Mouse (Mus musculus) bone marrow, adult 2 months (tissue): ENCODE data around the gene Trak1.

Experiments
- CTCF ChIP-seq: fragments of 200-500 bp; IDR thresholded peaks from 2 replicates; pipeline ENCODE4 v1.5.1; 2011; ENCODE audit warnings: low read length, control low read depth; ENCODE audit not compliant: control insufficient read depth, insufficient read depth
- POLR2A ChIP-seq: fragments of 200-500 bp; IDR thresholded peaks from 2 replicates; pipeline ENCODE4 v1.6.1; 2011; ENCODE audit warnings: low read depth, mild to moderate bottlenecking, control low read depth, low read length, borderline replicate concordance; ENCODE audit not compliant: control insufficient read depth

DNA sequence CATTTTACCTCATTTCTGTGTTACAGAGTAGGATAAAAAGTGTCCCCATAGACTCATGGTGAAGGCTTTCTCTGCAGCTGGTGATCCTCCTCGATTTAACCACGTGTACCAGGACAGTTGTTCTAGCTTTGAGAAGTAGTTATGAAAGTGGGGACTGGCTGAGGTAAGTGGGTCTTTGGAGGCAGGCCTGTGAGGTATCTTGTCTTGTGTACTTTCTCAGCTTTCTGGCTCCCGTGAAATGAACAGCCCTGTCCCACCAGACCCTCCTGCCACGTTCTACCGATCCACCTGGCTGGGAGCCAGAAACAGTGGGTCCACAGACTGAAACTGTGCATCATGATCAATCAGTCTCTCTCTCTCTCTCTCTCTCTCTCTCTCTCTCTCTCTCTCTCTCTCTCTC is 18.1 kb upstream of the Trak1 start:
- no peak for TF ChIP-seq CTCF
- TF ChIP-seq POLR2A: no peak
